Mouse (Mus musculus) testis, adult 10 weeks (tissue): Measurements from ENCODE around the gene Osbpl7. TPM values are rescaled to one million over a fixed set of nuclear protein-coding genes. Genes with fewer than 3 reads are reported as not detected.

Source experiments
- polyA plus RNA-seq: library from polyadenylated mRNA; stranded (reverse); fragments of 350-450 nt; fragmentation: Illumina TruSeq; extraction: RNeasy Lipid Tissue Mini Kit (QIAGEN cat#74804); gene quantifications from one replicate; pipeline ENCODE4 v1.2.3, GENCODE M21; 2014; ENCODE audit warnings: low read depth, low replicate concordance

Gene Osbpl7
- polyA plus RNA-seq, result 0.88 TPM

GRCm38 (mm10) chr11:97050216-97050943 is at the start of gene Osbpl7:
Gene Osbpl7 (plus strand): TSS chr11:97050628.

GRCm38 (mm10) chr11:97013121-97013670 is 37.2 kb upstream of the Osbpl7 start, which contains the start of gene Sp6:
Gene Sp6 (plus strand): TSS chr11:97013394.

GRCm38 (mm10) chr11:97029686-97030417 is 20.6 kb upstream of the Osbpl7 start, which contains the start of gene Scrn2:
Gene Scrn2 (plus strand): TSS chr11:97029938.

GRCm38 (mm10) chr11:97041022-97041899 is 9.2 kb upstream of the Osbpl7 start, which contains the start of the genes Lrrc46 and Mrpl10:
Gene Lrrc46 (minus strand): TSS chr11:97041407.
Gene Mrpl10 (plus strand): TSS chr11:97041560.

GRCm38 (mm10) chr11:97114671-97115601 is 64.5 kb downstream of the Osbpl7 start, which contains the start of gene Tbx21:
Gene Tbx21 (minus strand): TSS chr11:97115331.

Other genes starting within 250 kb of the Osbpl7 start
- gene Nfe2l1, start 220.7 kb upstream of the Osbpl7 start, polyA plus RNA-seq, result 24.3 TPM
- 4.2 TPM for gene Copz2, start 200.8 kb upstream of the Osbpl7 start, polyA plus RNA-seq
- 41.9 TPM for gene Cdk5rap3, start 134.1 kb upstream of the Osbpl7 start, polyA plus RNA-seq
- 0.52 TPM for gene Prr15l, start 122.5 kb upstream of the Osbpl7 start, polyA plus RNA-seq
- 0.91 TPM for gene Pnpo, start 106.6 kb upstream of the Osbpl7 start, polyA plus RNA-seq
- gene Sp2, start 67.7 kb upstream of the Osbpl7 start, polyA plus RNA-seq, result 4.1 TPM
- gene Sp6, start 37.2 kb upstream of the Osbpl7 start, polyA plus RNA-seq, result 0.07 TPM
- gene Scrn2, start 20.7 kb upstream of the Osbpl7 start, polyA plus RNA-seq, result not detected
- 311 TPM for gene Lrrc46, start 9.2 kb upstream of the Osbpl7 start, polyA plus RNA-seq
- 8.1 TPM for gene Mrpl10, start 9.1 kb upstream of the Osbpl7 start, polyA plus RNA-seq
- gene Tbx21, start 64.7 kb downstream of the Osbpl7 start, polyA plus RNA-seq, result not detected
- gene Tbkbp1, start 100.9 kb downstream of the Osbpl7 start, polyA plus RNA-seq, result not detected
- gene Kpnb1, start 137.3 kb downstream of the Osbpl7 start, polyA plus RNA-seq, result 110 TPM
- gene Npepps, start 230.0 kb downstream of the Osbpl7 start, polyA plus RNA-seq, result 135 TPM